Mouse (Mus musculus) adrenal gland, adult (tissue): ENCODE measurements at regions not wholly inside any gene's neighbourhood (a gene's known extent, or its start where the extent isn't known, plus 50 kb on each side); places are given as distances from the start of the nearest gene placed in this dataset.

Source experiments
- DNase-seq, 2 experiments: peaks; one replicate each; pipeline ENCODE4 v3.0.0; 2022 to 2023; ENCODE audit warnings: low spot score in 1 of 2; ENCODE audit not compliant: inconsistent age in 2 of 2

- no peak for DNase-seq
Measured at GRCm38 (mm10) chr13:115451244-115451643, 349.5 kb upstream of the Itga1 start.

GRCm38 (mm10) chr13:115427091-115428033 lies 325.6 kb upstream of the Itga1 start:
- no peak for DNase-seq

DNA sequence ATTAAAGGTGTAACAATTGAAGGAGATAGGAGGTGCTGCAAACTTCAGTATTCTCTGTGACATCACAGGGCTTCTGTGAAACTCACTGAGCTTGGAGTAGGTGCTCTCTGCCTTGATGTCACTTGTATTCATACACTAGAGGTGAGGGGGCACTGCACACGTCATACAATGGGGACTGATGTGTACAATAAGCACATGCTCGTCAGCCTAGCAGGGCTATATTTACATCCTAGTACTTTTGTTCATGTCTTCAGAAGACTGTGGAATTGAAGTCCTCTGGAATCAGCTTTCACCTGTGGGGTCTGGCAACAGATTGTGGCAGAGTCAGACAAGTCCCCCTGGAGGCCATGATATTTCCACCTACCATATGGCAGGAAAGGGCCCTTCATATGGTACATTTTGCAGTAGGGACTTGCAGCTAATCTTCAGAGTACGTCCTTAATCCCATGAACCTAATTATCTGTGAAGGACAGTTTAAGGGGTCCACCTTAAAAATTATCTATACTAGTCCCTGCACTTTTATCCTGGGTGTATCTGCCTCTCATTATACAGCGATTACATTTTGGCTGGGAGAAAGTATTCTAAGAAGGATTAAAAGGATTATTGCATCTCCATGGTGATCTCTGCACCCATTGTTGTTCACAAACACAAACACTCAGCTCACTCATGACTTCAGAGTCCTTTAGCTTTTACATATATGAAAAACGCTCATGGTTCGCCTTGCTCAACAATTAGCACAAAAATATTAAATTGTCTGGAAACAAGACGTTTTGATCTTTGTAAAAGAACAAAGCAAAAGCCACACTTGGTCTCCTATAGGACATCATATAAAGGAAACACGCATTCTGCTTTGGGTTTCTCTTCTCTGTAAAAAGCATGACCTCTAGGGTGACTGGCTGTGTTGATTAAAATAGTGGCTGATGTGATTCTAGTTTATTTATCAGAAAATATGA lies 324.1 kb upstream of the Itga1 start:
- DNase-seq: no peak

- peak; percentile 49 to 61 for DNase-seq
Measured at GRCm38 (mm10) chr13:115423761-115424160, 322.0 kb upstream of the Itga1 start.

- no peak for DNase-seq
Measured at GRCm38 (mm10) chr13:115421483-115421882, 319.7 kb upstream of the Itga1 start.

DNA sequence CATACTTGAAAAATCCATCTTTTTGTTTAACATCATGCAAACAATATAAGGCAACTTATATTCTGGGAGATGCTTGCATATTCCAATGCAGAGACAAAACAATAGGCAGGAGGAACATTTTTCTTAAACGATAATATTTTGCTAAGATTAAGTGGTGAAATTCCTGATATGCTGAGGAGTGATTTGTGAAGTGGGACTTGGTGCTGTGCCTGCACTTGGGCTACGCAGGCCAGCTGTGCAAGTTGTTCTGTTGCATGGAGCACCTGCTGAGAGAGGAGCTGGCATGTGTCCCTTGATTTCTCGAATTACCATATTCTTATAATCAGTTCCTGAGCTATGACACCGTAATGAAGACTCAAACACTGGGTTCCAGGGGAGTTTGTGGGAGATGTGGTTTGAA lies 316.1 kb upstream of the Itga1 start:
- no peak for DNase-seq

- no peak for DNase-seq
Measured at GRCm38 (mm10) chr13:115413721-115414531, 312.2 kb upstream of the Itga1 start.

DNA sequence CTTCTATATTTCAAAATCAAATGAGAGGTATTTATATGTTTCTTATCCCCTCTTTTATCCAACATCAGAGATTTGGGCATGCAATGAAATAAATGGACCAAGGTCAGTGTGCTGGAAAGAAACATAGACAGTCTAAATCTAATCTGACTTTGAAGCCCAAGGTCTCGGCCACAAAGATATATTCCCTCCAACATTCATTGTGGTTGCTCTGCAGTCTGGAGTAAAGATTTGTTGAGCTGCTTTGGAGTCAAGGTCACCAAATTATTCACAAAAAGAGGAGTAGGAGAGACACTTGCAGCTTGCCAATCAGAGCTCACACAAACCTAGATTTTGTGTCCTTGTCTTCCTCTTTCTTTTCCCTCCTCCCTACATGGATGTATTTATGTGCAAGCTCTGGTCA lies 304.2 kb upstream of the Itga1 start:
- peak; percentile 63 to 84 for DNase-seq

GRCm38 (mm10) chr13:115400706-115401215 lies 299.0 kb upstream of the Itga1 start:
- no peak for DNase-seq

- DNase-seq: peak; percentile 14 to 66
Measured at GRCm38 (mm10) chr13:115379682-115380081, 277.9 kb upstream of the Itga1 start.

GRCm38 (mm10) chr13:115376180-115376880 lies 274.6 kb upstream of the Itga1 start:
- no peak for DNase-seq

GRCm38 (mm10) chr13:115361457-115361856 lies 259.7 kb upstream of the Itga1 start:
- no peak for DNase-seq

DNA sequence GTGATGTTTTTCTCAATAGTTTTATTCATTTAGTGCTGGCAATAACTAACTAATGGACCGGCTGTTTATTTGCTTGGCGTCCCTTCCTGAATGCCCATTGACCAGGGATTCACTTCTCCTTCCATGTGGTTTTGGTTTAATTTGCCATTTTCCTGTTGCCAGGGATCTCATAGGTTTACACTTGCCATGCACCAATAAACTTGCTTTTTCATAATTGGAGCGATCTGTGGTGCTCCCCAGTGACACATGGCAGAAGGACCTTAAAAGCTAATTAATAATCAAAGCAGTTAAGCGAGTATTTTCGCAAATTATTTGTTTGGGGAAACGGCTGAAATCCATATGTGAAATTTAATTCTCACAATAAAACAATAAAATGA lies 245.2 kb upstream of the Itga1 start:
- no peak for DNase-seq

GRCm38 (mm10) chr13:115346115-115347021 lies 244.6 kb upstream of the Itga1 start:
- DNase-seq: no peak

DNA sequence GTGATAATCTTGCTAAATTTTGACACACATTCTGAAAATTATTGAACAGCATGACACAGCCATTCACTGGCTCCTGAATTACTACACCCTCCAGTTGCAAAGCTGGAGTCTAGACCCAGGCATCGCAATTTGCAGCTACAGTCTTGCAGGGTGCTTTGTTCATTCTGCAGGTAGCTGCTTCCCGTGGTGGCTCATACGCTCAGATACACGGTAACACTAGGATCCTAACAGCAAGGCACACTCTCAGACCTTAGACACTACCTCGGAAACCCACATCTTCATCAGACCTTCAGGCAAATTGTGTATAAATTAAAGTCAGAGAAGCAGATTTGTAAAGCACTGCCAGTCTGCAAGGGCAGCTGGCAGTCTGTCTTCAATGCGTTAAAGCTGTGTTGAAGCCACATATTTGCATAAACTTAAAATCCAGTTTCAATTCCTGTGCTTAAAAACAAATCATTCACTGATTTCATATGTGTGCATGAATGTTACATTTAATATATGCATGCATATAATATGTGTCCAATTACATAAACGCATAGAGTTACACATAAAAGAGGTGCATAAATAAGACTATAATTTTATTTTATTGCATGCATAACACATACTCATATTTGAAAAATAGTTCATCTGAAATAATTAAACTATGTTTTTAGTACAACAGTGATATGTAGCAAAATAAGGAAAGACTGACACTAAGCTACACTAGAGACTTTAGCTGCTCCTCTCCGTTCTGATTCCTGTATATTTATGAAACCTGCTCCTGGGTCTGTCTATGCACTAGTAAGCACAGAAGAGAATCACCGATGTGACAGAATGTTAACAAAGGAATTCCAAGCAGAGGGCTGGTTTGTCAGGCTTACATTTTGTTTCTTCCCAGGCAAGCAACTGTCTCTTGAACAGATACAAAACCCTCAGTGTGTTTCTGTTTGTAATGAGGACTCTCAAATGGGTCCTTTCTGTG lies 227.5 kb upstream of the Itga1 start:
- no peak for DNase-seq

DNA sequence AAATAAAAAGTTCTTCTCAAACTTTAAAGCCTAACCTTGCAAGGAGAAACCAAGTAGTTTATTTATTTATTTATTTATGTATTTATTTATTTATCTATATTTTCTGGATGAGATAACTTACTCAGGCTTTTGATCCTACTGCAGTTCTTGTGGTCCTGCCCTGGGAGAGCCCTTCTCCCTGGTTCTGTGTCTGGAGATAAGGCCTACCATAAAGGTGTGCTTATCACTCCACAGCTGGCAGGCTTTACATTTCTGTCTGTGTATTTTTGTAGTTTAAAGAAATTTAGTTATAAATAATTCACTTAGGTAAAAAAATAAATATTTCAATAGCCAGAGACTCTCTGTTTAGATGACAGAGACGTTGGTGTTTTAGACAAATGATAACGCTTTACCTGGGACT lies 224.5 kb upstream of the Itga1 start:
- no peak for DNase-seq

DNA sequence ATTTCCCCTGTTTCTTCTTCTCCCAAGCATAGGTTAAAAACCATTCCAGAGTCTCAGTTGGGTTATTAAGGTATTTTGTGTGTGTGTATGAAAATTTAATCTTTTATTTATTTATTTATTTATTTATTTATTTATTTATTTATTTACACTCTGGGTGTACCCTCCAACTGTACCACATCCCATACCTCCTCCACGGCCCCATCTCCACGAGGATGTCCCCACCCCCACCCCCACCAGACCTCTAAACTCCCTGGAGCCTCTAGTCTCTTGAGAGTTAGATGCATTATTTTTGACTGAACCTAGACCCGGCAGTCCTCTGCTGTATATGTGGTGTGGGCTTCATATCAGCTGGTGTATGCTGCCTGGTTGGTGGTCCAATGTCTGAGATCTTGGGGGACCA lies 214.9 kb upstream of the Itga1 start:
- DNase-seq: no peak

GRCm38 (mm10) chr13:115308586-115308985 lies 206.8 kb upstream of the Itga1 start:
- no peak for DNase-seq
